Mouse (Mus musculus) gastrocnemius, postnatal 4 days (tissue): ENCODE results near the gene Ogdh. TPM values are rescaled to one million over a fixed set of nuclear protein-coding genes. Genes with fewer than 3 reads are reported as not detected.

Experiments used
- DNase-seq, 2 experiments: peaks; one replicate each; pipeline ENCODE4 v3.0.0; 2021 to 2022; ENCODE audit warnings: low spot score in 2 of 2, mixed read lengths in 2 of 2
- microRNA-seq: library from miRNA; unstranded; fragments of <30 nt; microRNA quantifications from one replicate; pipeline ENCODE4 v1.2.0, GENCODE M21; 2021
- total RNA-seq, 2 experiments: library from RNA; stranded (reverse); gene quantifications; 2 replicates each; pipeline ENCODE4 v1.2.3; 2021

Gene Ogdh
- total RNA-seq, 2 experiments from 2014 or later = 340 to 351 TPM

DNA sequence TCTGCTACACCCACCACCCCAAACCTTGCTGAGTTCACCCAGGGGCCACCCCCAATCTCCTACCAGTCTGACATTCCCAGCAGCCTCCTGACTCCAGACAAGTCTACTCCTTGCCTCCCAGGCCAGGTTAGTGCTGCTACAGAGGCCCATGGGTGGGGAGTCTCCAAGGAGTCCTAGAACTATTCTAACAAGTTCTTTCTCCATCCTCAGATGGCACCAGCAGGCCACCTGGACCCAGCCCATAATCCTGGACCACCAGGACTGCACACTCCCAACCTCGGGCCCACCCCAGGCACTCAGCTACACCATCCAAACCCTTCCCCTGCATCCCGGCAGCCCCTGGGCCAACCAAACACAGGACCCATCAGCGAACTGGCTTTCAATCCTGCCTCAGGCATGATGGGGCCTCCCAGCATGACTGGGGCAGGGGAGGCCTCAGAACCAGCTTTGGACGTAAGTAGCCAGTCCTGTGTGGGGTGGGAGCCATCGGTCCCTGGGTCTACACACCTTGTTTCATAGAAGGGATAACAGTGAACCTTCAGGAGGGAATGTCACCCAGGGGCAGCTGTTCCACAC, 112.5 kb downstream of the Ogdh start:
- DNase-seq = peak in 1 of 2 experiments; percentile 8

DNA sequence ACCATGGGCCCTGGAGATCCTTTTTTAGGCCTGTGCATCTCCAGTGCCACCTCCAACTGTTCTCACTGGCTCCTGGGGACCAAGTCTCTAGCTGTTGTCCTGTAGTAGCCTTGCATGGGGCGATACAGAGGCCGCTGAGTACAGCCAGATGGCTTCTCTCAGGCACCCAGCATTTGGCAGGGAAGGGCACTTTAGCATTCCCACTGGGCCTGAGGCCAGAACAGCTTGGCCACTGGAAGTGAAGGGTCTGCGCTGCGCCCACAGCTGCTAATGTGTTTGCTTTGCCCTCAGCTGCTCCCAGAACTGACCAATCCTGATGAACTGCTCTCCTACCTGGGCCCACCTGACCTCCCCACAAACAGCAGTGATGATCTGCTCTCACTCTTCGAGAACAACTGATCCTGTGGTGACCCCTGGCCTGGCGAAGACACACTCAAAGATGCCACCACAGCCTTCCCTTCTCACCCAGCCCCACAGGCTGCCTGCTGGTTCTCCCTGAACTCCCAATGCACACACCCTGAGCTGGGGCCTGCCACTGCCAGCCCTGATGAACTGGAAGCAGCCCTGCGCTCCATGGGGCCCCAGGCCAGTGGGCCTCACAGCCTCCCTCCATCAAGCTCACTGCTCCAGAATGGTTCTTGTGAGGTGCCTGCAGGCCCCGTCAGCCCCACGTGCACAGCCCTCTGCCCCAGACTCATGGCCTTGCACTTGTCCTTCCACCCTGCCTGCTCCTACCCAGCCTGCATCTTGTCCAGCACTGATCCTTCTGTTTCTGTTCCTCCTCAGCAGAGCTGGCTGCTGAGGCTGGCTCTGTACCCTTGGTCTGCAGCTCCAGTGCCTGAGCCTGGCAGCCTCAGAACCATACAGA, 113.5 kb downstream of the Ogdh start:
- DNase-seq = peak in 1 of 2 experiments; percentile 57

DNA sequence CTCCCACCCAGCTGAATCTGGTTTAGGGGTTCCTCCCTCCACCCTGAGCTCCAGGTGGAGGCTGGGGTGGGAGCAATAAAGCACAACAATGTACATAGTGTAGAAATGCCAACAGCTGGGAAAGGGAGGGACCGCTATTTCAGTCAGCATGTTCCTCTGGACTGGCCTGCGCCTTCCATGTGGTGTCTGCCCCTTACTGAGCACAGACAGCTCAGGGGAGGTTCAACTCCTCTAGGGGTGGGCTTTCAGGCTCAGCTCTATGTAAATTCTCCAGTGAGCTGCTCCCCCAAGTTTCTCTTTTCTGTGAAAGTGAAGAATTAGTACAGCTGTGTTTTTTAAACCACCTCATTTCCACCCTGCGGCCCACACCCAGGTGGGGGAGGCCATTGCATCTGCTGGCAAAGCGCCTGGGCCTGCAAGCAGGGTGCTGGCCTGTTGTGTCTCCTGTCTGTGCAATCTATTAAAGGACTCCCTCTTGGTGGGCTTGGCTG, 114.2 kb downstream of the Ogdh start:
- peak in 1 of 2 experiments; percentile 59 for DNase-seq

Small RNA genes lying within 50 kb of the gene (microRNA-seq; reads per million reads assigned to microRNA genes)
- gene Mir7651 = 1.1 reads per million

Other genes with a start within 250 kb of the Ogdh start
- 100 to 1,000 TPM; 190 to 199 TPM for gene Camk2b, start 225.3 kb upstream of the Ogdh start, total RNA-seq
- under 1 TPM; 0.21 to 0.44 TPM for gene A730071L15Rik, start 91.6 kb upstream of the Ogdh start, total RNA-seq
- 10 to 100 TPM; 56.4 to 61.0 TPM for gene Nudcd3, start 91.2 kb upstream of the Ogdh start, total RNA-seq
- gene Npc1l1, start 61.5 kb upstream of the Ogdh start, total RNA-seq = under 1 TPM; 0.05 to 0.12 TPM
- gene Ddx56, start 23.9 kb upstream of the Ogdh start, total RNA-seq = 10 to 100 TPM; 35.1 to 40.9 TPM
- 10 to 100 TPM; 70.1 to 72.9 TPM for gene Tmed4, start 16.8 kb upstream of the Ogdh start, total RNA-seq
- gene Zmiz2, start 97.4 kb downstream of the Ogdh start, total RNA-seq = 10 to 100 TPM; 35.6 to 40.1 TPM
- gene Ppia, start 123.8 kb downstream of the Ogdh start, total RNA-seq = 1,000 to 10,000 TPM; 1,218 to 1,228 TPM
- 10 to 100 TPM; 96.2 to 97.0 TPM for gene H2afv, start 152.8 kb downstream of the Ogdh start, total RNA-seq
- 10 to 100 TPM; 84.0 to 90.4 TPM for gene Purb, start 184.3 kb downstream of the Ogdh start, total RNA-seq
- gene Myo1g, start 229.3 kb downstream of the Ogdh start, total RNA-seq = 1 to 10 TPM; 3.0 to 3.4 TPM